Mouse (Mus musculus): ENCODE data around the gene Pold1. TPM values are rescaled to one million over a fixed set of nuclear protein-coding genes. Genes with fewer than 3 reads are reported as not detected.

Pold1 gene
- total and polyA plus RNA-seq, 2 experiments = 2.4 to 6.5 TPM

DNA sequence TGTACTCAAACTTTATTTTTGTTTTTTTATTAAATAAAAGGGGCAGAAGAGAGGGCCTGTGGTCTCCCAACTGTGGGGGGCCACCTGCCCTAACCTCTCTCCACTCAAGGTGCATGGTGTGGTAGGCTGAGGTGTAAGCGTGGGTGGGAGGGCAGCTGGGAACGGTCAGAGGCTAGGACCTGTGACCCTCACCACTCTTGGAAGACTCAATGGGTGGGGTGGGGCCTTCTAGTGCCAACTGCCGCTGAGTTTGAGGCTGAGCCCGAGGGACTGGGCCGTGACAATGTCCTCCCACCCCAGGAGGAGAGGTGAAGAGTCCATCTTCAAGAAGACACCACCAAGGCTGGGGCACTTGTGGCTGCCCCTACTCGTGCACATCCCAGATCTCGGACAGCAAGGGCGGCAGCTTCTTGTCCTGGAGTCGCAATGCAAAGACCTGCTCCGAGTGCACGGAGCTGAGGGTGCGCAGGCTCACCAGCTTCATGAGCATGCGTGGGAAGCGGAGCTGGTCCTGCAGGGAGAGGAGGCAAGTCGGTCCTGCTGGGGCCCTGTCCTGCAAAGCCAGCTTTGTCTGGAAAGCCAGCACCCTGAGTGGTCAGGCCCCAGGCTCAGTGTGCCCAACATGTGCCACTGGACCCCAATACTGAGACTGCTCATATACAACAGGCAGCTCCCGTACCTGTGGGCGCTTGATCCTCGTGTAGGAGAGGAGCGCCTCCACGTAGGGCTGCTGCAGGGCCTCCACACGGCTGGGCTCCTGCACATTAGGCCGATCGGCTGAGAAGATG, 1.2 kb upstream of the Pold1 start:
- H3K9ac ChIP-seq (ENCODE audit: low read depth, low read length) = no peak overlapping the region
- peaks cover 18% of the 10 kb centered on the region; the same call in 1 of the 2 replicates for H3K36me3 ChIP-seq (ENCODE audit: control insufficient read depth, insufficient read depth, low read length)
- 96% methylated on average over 23 of the region's 23 CpGs for WGBS

DNA sequence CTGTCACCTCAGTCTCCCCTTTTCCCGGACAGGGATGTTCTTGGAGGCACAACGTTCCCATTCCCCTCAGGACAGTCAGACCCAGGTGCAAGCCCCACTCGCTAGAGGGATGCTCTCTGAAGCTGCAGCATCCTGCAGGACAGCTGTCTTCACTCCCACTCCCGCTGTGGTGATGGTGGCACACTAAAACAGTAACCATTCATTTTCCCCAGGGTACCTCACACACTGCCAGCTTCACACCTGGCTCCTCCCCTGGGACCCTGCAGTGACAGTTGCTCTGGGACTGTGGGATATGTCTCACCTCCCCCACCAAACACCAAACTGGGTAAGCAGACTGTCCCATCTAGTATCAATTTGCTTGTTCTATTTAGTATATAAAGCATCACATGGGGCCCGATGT, 924 bp downstream of the Pold1 start:
- Histone ChIP-seq H3K27me3 (ENCODE audit: control insufficient read depth, insufficient read depth, low read length) (no peaks in the 10 kb centered on the region), H3K27ac (replicated peaks; ENCODE audit: insufficient read depth, low read depth, low read length) (no peak overlapping the region), H3K36me3 (ENCODE audit: control insufficient read depth, insufficient read depth, low read length) (peaks cover 18% of the 10 kb centered on the region; the same call in 1 of the 2 replicates), H3K79me2 (ENCODE audit: control insufficient read depth, insufficient read depth, low read length) (no peaks in the 10 kb centered on the region), H3K4me3 (ENCODE audit: insufficient read depth, low read depth, low read length) (no peak overlapping the region), H3K4me1 (ENCODE audit: control insufficient read depth, insufficient read depth, low read length) (no peaks in the 10 kb centered on the region), H3K9ac (ENCODE audit: low read depth, low read length) (no peak overlapping the region)
- 29% methylated on average over 5 of the region's 5 CpGs for WGBS
- no peak for TF ChIP-seq CTCF (IDR thresholded peaks at IDR 0.05; ENCODE audit: low read depth, low read length)
- no peak for TF ChIP-seq POLR2A (IDR thresholded peaks at IDR 0.05; ENCODE audit: extremely low read depth, insufficient read depth, low read length)
- DNase-seq (ENCODE audit: extremely low read depth, low read depth, low spot score) = no peak

More for the DNA sequence above, 1.2 kb upstream of the Pold1 start:
- no peak for TF ChIP-seq CTCF (IDR thresholded peaks at IDR 0.05; ENCODE audit: low read depth, low read length)
- TF ChIP-seq POLR2A (IDR thresholded peaks at IDR 0.05; ENCODE audit: extremely low read depth, insufficient read depth, low read length) = no peak
- no peaks in the 10 kb centered on the region for H3K27me3 ChIP-seq (ENCODE audit: control insufficient read depth, insufficient read depth, low read length)
- H3K79me2 ChIP-seq (ENCODE audit: control insufficient read depth, insufficient read depth, low read length) = no peaks in the 10 kb centered on the region
- peaks cover 4% of the 10 kb centered on the region; the same call in 1 of the 2 replicates for H3K4me1 ChIP-seq (ENCODE audit: control insufficient read depth, insufficient read depth, low read length)
- DNase-seq (ENCODE audit: extremely low read depth, low read depth, low spot score) = no peak
- H3K4me3 ChIP-seq (ENCODE audit: insufficient read depth, low read depth, low read length) = no peak overlapping the region
- H3K27ac ChIP-seq (replicated peaks; ENCODE audit: insufficient read depth, low read depth, low read length) = no peak overlapping the region

DNA sequence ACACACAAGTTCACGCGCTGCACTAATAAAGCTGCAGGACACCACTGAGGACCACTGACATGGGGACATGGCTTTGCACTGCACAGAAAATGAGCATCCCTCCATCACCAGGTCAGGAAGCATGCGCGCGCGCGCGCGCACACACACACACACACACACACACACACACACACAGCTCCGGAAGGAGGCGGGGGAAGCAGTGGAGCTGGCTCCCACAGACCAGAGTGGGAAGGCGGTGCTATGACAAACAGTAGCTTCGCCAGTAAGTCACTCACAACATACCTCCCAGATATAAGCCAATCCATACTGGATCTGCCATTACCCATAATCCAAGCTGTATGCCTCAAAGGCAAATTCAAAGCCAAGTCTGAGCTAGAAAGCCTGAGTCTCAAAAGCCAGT, 1.6 kb downstream of the Pold1 start:
- no peak overlapping the region for H3K9ac ChIP-seq (ENCODE audit: low read depth, low read length)
- H3K36me3 ChIP-seq (ENCODE audit: control insufficient read depth, insufficient read depth, low read length) = peaks cover 16% of the 10 kb centered on the region; the same call in 1 of the 2 replicates

DNA sequence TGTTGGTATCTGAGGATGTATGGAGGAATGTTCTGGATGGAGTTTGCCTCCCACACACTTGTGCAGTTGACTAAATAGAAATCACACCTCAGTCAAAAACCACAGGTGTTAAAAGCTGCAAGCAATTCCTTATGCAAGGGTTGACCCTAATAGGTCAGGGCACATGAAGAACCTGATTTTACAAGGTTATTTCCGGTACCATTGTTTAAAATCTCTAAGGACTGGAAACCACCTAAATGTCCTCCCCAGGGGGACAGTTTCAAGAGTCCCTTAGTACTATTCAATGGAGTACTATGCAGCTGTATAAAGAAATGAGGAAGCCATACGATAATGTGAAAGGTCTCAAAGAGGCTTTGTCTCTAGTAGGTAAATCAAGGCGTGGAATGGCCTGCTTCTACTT, 2.4 kb downstream of the Pold1 start:
- H3K27me3 ChIP-seq (ENCODE audit: control insufficient read depth, insufficient read depth, low read length) = no peaks in the 10 kb centered on the region
- WGBS = 98% methylated on average over 3 of the region's 3 CpGs
- no peak overlapping the region for H3K27ac ChIP-seq (replicated peaks; ENCODE audit: insufficient read depth, low read depth, low read length)
- H3K9ac ChIP-seq (ENCODE audit: low read depth, low read length) = no peak overlapping the region
- no peaks in the 10 kb centered on the region for H3K79me2 ChIP-seq (ENCODE audit: control insufficient read depth, insufficient read depth, low read length)
- no peak for DNase-seq (ENCODE audit: extremely low read depth, low read depth, low spot score)
- H3K4me3 ChIP-seq (ENCODE audit: insufficient read depth, low read depth, low read length) = no peak overlapping the region
- H3K4me1 ChIP-seq (ENCODE audit: control insufficient read depth, insufficient read depth, low read length) = no peaks in the 10 kb centered on the region
- TF ChIP-seq CTCF (IDR thresholded peaks at IDR 0.05; ENCODE audit: low read depth, low read length) = no peak
- TF ChIP-seq POLR2A (IDR thresholded peaks at IDR 0.05; ENCODE audit: extremely low read depth, insufficient read depth, low read length) = no peak
- peaks cover 9% of the 10 kb centered on the region; the same call in 1 of the 2 replicates for H3K36me3 ChIP-seq (ENCODE audit: control insufficient read depth, insufficient read depth, low read length)

More for the DNA sequence above, 1.6 kb downstream of the Pold1 start:
- no peak for TF ChIP-seq CTCF (IDR thresholded peaks at IDR 0.05; ENCODE audit: low read depth, low read length)
- TF ChIP-seq POLR2A (IDR thresholded peaks at IDR 0.05; ENCODE audit: extremely low read depth, insufficient read depth, low read length) = no peak
- H3K4me1 ChIP-seq (ENCODE audit: control insufficient read depth, insufficient read depth, low read length) = no peaks in the 10 kb centered on the region
- no peak overlapping the region for H3K27ac ChIP-seq (replicated peaks; ENCODE audit: insufficient read depth, low read depth, low read length)
- WGBS = 89% methylated on average over 13 of the region's 13 CpGs
- DNase-seq (ENCODE audit: extremely low read depth, low read depth, low spot score) = no peak
- H3K79me2 ChIP-seq (ENCODE audit: control insufficient read depth, insufficient read depth, low read length) = no peaks in the 10 kb centered on the region
- no peak overlapping the region for H3K4me3 ChIP-seq (ENCODE audit: insufficient read depth, low read depth, low read length)
- no peaks in the 10 kb centered on the region for H3K27me3 ChIP-seq (ENCODE audit: control insufficient read depth, insufficient read depth, low read length)

DNA sequence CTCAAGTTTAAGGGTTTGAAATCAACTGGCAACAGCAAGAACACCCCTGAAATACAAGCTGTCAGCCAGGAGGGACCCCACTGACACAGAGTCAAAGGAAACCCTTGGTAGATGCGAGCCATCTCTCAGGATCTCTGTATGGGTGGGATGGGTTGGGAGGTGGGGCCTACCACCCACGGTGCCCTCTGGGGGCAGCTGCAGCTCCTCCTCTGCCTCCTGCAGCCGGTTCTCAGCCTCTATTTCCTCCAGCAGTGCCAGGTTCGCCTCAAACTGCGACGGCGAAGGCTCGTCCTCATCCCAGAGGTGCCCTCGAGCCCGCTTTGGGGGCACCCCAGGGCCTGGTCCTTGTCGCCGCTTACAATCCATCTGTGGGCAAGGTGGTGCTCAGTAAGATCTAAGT, 5.6 kb downstream of the Pold1 start:
- H3K36me3 ChIP-seq (ENCODE audit: control insufficient read depth, insufficient read depth, low read length) = no peaks in the 10 kb centered on the region
- H3K79me2 ChIP-seq (ENCODE audit: control insufficient read depth, insufficient read depth, low read length) = no peaks in the 10 kb centered on the region
- H3K27me3 ChIP-seq (ENCODE audit: control insufficient read depth, insufficient read depth, low read length) = no peaks in the 10 kb centered on the region
- WGBS = 93% methylated on average over 12 of the region's 12 CpGs
- H3K27ac ChIP-seq (replicated peaks; ENCODE audit: insufficient read depth, low read depth, low read length) = no peak overlapping the region
- no peak overlapping the region for H3K4me3 ChIP-seq (ENCODE audit: insufficient read depth, low read depth, low read length)
- H3K9ac ChIP-seq (ENCODE audit: low read depth, low read length) = no peak overlapping the region
- TF ChIP-seq POLR2A (IDR thresholded peaks at IDR 0.05; ENCODE audit: extremely low read depth, insufficient read depth, low read length) (no peak), CTCF (IDR thresholded peaks at IDR 0.05; ENCODE audit: low read depth, low read length) (no peak)
- no peak for DNase-seq (ENCODE audit: extremely low read depth, low read depth, low spot score)
- no peaks in the 10 kb centered on the region for H3K4me1 ChIP-seq (ENCODE audit: control insufficient read depth, insufficient read depth, low read length)

DNA sequence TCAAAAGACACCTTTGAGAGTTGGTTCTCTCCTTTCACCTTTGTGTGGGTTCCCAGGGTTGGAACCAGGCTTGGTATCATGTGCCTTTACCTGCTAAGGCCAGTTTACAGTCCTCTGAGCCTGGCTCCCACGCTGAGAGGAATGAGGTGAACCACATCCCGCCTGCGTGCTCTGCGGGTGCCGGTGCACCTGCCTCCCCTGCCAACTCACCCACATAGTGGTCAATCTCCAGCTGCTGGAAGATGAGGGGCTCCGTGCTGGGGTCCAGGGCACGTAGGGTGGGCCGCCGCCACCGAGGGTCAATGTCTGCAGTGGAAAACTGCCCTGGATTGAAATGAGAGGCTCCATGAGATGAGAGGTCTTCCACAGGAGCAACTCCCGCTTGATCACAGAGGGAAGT, 6.1 kb downstream of the Pold1 start:
- TF ChIP-seq POLR2A (IDR thresholded peaks at IDR 0.05; ENCODE audit: extremely low read depth, insufficient read depth, low read length) = no peak
- no peak for TF ChIP-seq CTCF (IDR thresholded peaks at IDR 0.05; ENCODE audit: low read depth, low read length)
- H3K36me3 ChIP-seq (ENCODE audit: control insufficient read depth, insufficient read depth, low read length) = no peaks in the 10 kb centered on the region
- H3K9ac ChIP-seq (ENCODE audit: low read depth, low read length) = no peak overlapping the region

More for the DNA sequence above, 6.1 kb downstream of the Pold1 start:
- Histone ChIP-seq H3K79me2 (ENCODE audit: control insufficient read depth, insufficient read depth, low read length) (no peaks in the 10 kb centered on the region), H3K27me3 (ENCODE audit: control insufficient read depth, insufficient read depth, low read length) (no peaks in the 10 kb centered on the region), H3K4me3 (ENCODE audit: insufficient read depth, low read depth, low read length) (no peak overlapping the region), H3K4me1 (ENCODE audit: control insufficient read depth, insufficient read depth, low read length) (no peaks in the 10 kb centered on the region), H3K27ac (replicated peaks; ENCODE audit: insufficient read depth, low read depth, low read length) (no peak overlapping the region)
- no peak for DNase-seq (ENCODE audit: extremely low read depth, low read depth, low spot score)
- WGBS = 92% methylated on average over 11 of the region's 11 CpGs
